Mouse (Mus musculus) ES-CJ7 (cell line): ENCODE data around the gene Hcfc2.

ENCODE experiments used
- DNase-seq: peaks from one replicate; pipeline ENCODE4 v3.0.0; 2011; ENCODE audit warnings: low read depth, low spot score

Gene Hcfc2

DNA sequence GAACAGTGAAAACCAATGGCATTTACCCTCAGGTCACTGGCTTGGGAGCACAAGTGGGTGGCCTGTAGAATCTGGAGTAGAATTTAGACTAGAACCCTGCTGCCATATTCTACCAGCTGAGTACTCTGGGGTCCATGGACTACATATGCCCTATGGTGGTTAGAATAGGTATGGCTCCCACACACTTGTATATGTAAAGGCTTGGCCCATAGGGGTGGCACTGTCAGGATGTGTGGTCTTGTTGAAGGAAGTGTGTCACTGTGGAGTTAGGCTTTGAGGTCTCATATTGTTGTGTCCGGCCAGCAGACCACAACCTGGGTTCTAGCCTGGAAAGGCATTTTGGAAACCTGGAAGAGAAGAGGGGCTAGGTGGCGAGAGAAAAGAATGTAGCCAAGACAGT lies 74.8 kb downstream of the Hcfc2 start:
- no peak for DNase-seq

DNA sequence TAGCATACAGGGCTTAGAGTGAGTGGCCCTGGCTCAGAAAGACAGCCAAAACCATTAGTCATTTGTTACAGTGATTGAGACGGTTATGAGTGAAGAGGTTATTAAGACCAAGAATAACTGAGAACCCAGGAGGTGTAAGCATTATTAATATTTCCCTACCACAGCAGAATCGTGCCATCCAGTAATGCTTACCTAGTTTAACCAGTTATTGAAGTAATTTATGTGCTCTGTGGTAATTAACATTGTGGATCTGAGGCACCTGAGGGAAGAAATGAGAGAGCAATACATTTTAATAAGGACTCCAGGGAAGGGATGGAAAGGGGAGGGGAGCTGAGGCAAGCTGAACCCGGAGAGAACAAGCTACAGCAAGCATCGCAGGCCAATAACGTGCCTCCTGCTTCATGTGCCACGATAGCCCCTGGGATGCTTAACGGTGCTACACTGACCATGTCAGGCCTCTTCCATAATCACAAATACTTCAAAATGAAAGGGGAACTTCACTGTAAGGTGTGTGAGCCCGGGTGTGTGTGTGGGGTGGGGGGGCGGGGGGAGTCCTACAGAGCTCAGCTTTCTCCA lies 75.7 kb downstream of the Hcfc2 start:
- no peak for DNase-seq

DNA sequence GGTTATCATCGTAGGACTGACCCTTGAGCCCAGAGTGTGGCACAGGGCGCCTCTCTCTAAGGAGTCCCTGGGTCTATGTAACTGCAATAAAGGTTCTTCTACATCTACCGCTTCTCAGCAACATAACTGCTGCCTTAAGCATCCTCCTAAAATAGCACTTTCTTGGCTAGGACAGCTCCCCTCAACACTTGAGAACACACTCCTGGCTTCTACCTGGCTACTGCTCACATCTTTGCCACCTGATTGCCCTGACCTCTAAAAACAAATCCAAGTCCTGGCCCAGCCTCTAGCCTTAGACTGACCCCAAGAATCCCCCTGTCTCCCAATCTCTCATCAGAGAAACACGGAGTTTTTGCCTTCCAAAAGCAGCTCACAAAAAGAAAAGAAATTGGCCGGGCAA lies 78.9 kb downstream of the Hcfc2 start:
- DNase-seq = no peak

DNA sequence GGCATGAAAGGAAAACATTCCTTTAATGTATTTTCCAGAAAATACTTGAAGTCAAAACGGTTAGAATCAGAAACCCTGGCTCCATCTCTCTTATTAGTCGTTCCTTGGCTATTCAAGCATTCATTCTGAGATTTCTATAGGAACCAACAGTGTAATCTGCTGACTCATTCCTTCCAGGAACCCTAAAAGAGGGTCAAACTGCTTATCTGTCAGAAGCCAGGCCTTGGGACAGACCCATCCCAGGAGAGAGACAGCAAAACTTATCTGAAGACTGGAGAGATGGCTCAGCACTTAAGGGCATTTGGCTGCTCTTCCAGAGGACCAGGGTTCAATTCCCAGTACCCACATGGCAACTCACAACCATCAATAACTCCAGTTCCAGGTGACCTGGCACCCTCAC lies 81.1 kb downstream of the Hcfc2 start:
- no peak for DNase-seq

DNA sequence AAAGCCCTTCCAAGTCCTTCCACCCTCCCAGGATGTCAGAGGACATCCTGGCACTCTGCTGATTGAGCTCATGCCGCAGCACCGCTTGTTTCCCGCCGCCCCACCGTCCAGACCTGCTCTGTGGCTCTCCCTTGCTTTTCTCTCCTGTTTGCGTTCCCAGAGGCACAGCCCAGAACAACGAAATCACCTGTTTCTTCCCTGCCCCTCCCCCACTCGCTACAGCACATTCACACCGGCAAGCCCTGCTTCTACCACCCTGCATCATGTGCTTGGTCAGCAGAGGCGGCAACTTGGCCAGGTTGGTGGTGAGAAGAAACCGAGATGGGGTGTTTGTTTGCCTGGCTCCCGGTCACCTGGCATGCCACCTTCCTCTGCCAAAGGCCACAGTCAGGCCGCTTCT lies 81.9 kb downstream of the Hcfc2 start:
- DNase-seq = peak; percentile 78

DNA sequence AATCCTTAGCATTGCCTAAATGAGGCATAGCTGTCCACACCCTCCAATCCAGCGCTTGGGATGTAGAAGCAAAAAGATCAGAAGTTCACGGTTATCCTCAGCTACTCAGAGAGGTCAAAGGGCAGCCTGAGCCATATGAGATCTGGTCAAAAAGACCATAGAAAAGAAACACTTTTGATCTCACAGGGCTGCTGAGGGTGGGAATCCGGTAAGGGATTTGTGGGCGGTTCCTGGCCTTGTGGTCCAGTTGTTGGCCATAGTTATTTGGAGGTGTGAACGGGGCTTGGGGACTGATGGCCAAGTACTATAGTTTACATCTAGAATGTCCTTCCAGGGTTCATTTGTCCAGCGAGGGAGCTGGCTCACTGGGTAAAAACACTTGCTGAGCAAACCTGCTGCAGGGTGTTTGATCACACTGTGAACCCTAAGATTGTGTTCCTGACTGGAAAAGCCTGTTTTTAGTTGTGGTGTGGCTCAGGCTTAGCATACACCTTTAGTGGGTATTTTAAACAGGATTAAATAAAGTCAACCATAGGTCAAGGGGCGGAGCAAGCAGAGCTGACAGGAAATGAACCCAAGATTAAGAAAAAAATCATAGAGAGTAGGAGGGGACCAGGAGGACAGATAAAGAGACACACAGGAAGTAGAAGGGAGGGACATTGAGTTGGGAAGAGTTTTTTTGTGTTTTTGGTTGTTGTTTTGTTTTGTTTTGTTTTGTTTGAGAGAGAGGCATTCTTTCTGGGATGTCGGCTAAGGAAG lies 83.0 kb downstream of the Hcfc2 start:
- DNase-seq = no peak

DNA sequence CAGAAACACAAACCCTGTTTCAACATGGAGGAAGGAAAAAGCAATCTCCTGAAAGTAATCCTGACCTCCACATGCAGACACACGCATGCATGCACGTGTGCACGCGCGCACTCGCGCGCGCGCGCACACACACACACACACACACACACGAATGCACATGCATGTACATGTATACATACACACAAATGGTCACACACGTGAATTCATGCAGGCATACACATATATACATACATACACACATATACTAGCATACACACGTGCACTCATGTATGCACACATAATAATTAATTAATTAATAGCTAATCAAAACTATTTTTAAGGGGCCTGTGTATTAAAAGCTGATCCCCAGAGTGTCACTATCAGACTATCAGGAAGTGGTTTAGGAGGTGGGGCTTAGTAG lies 83.9 kb downstream of the Hcfc2 start:
- DNase-seq = no peak

DNA sequence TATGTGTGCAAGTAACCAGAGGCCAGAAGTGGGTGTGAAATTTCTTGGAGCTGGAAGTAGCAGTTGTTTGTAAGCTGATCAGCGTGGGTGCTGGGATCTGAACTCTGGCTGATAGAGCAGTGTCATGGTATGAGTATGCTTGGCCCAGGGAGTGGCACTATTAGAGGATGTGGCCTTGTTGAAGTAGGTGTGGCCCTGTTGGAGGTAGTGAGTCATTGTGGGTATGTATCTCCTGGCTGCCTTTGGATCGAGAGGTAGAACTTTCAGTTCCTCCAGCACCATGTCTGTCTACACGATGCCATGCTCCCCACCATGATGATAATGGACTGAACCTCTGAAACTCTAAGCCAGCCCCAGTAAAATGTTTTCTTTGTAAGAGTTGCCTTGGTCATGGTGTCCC lies 84.4 kb downstream of the Hcfc2 start:
- no peak for DNase-seq

DNA sequence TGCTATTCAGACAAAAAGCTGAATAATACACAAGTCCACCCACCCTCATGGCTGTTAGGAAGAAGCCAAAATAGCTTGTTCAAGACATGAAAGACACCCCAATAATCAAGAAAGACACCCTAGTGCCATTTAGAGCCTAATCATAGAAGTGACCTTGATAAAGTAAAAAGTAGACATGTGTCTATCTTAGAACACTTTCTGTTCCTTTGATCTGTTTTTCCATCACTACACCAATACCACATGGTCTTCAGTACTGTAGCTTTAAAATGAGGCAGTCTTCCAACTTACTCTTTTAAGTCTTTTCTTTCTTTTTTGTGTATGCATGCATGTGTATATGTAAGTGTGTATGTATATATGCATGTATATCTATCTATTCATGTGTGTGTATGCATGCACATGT lies 84.9 kb downstream of the Hcfc2 start:
- DNase-seq = no peak

DNA sequence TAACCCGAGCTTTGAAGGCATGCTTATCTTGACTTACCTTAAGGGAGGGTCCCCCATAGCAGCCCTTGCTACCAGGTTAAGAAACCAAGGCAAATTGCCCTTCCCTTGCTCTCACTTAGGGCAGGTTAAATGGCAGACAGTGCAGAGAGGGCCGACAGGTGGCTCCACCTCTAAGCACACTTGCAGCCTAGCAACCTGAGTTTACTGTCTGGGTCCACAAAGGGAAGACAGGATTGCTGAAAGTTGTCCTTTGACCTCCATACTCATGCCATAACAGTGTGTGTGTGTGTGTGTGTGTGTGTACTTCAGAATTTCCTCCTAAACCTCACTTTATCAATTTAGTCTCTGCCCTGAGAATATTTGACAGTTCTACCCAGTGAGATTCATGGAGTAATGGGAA lies 86.5 kb downstream of the Hcfc2 start:
- peak; percentile 56 for DNase-seq

DNA sequence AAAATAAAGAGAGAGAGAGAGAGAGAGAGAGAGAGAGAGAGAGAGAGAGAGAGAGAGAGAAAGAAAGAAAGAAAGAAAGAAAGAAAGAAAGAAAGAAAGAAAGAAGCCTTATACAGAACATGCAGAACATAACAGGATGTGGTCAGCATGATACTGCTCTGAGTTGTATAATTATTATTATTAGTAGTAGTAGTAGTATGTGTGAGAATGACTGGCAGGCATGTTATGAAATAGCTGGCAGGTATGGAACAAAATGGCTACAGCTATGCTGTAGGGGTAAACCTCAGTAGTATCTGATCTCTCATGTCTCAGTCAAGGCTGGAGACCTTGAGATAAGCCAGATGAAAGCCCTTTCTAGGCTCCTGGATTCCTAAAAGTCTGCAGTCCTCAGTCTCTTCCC lies 93.2 kb downstream of the Hcfc2 start:
- no peak for DNase-seq

DNA sequence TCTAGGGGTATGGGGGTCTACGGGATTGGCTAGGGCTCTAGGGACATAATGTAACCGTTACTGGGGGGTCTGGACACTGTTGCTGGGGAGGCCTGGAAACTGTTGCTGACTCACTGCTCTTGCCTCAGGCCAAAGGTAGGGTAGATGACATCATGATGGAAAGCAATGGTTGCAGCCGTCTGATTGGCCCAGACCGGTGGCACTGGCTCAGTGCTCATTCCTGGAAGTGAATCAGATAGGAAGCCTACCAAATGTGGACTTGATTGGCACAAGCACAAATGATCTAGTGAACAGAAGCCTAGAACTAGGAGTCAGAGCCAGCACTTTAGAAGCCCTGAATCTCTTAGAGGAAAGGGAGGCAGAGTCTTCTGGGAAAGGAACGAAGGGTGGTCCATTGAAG lies 94.5 kb downstream of the Hcfc2 start:
- DNase-seq = no peak

DNA sequence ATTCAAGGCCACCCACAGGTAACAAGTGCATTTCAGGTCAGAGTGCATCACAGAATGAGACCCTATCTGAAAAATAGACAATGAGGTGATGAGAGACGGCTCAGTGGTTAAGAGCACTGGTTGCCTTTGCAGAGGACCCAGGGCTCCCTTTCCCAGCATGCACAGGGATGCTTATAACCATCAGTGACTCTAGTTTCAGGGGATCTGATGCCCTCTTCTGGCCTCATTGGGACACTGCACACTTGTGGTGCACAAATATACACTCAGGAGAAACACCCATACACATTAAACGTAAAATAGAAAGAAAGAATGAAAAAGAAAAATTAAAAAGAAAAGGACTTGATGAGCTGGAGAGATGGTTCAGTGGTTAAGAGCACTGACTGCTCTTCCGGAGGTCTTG lies 95.8 kb downstream of the Hcfc2 start:
- DNase-seq = peak; percentile 69
